Mouse (Mus musculus): ENCODE data around the gene Ssbp3. TPM values are rescaled to one million over a fixed set of nuclear protein-coding genes. Genes with fewer than 3 reads are reported as not detected.

Ssbp3 gene
- polyA plus RNA-seq, 1 experiment from 2014 or later: 22.8 TPM

- DNase-seq: peak; percentile 13
- Histone ChIP-seq H3K27me3 (ENCODE audit: insufficient read depth, low read length) (no peaks in the 10 kb centered on the region), H3K9me3 (ENCODE audit: low read length) (no peaks in the 10 kb centered on the region), H3K4me2 (ENCODE audit: low read depth, low read length) (peak overlapping the region; percentile 39), H3K4me3 (ENCODE audit: low read depth, low read length) (no peak overlapping the region), H3K27ac (ENCODE audit: low read depth) (no peak overlapping the region; the same call in 1 of the 2 replicates), H3K4me1 (ENCODE audit: insufficient read depth) (peaks cover 28% of the 10 kb centered on the region), H3K36me3 (replicated peaks; ENCODE audit: insufficient read depth, low read length) (peaks cover 53% of the 10 kb centered on the region), H3K9ac (replicated peaks) (no peak overlapping the region)
- 81% methylated on average over 4 of the region's 4 CpGs for WGBS (ENCODE audit: insufficient replicate concordance)
- TF ChIP-seq EP300 (IDR thresholded peaks at IDR 0.05; ENCODE audit: low read depth) (no peak), CTCF (IDR thresholded peaks at IDR 0.05; ENCODE audit: low read depth) (no peak)
- no peak for ATAC-seq
Measured at GRCm38 (mm10) chr4:106924175-106924574, 13.7 kb downstream of the Ssbp3 start.

DNA sequence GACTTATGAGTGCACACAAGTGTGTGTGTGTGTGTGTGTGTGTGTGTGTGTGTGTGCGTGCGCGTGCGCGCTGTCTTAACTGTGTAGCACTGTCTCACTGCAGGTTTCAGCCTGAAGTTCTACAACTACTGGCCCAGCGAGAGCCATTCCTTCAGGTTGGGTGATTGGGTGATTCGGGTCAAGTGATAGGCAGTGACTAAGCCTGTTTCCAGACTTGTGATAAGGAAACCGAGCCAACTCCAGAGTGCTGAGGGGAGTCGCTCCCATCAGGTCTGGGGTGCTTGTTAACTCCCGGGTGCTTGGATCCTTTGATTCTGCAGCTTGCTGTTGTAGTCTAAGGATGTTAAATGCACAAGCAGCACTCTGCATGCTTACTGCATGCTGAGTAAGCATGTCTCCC is 14.4 kb downstream of the Ssbp3 start:
- H3K4me1 ChIP-seq (ENCODE audit: insufficient read depth): peaks cover 28% of the 10 kb centered on the region
- WGBS (ENCODE audit: insufficient replicate concordance): 69% methylated on average over 10 of the region's 10 CpGs
- H3K4me3 ChIP-seq (ENCODE audit: low read depth, low read length): no peak overlapping the region
- H3K9me3 ChIP-seq (ENCODE audit: low read length): no peaks in the 10 kb centered on the region
- H3K9ac ChIP-seq (replicated peaks): no peak overlapping the region
- H3K36me3 ChIP-seq (replicated peaks; ENCODE audit: insufficient read depth, low read length): peaks cover 48% of the 10 kb centered on the region
- ATAC-seq (peak; percentile 66), DNase-seq (peak; percentile 34)
- H3K4me2 ChIP-seq (ENCODE audit: low read depth, low read length): peak overlapping the region; percentile 39
- TF ChIP-seq EP300 (IDR thresholded peaks at IDR 0.05; ENCODE audit: low read depth): no peak
- no peak for TF ChIP-seq CTCF (IDR thresholded peaks at IDR 0.05; ENCODE audit: low read depth)
- H3K27me3 ChIP-seq (ENCODE audit: insufficient read depth, low read length): no peaks in the 10 kb centered on the region
- H3K27ac ChIP-seq (ENCODE audit: low read depth): no peak overlapping the region

- H3K4me1 ChIP-seq (ENCODE audit: insufficient read depth): peaks cover 25% of the 10 kb centered on the region
- no peaks in the 10 kb centered on the region for H3K9me3 ChIP-seq (ENCODE audit: low read length)
- H3K27ac ChIP-seq (ENCODE audit: low read depth): no peak overlapping the region
- no peak for TF ChIP-seq CTCF (IDR thresholded peaks at IDR 0.05; ENCODE audit: low read depth)
- H3K36me3 ChIP-seq (replicated peaks; ENCODE audit: insufficient read depth, low read length): peaks cover 37% of the 10 kb centered on the region
- H3K9ac ChIP-seq (replicated peaks): no peak overlapping the region
- no peak overlapping the region for H3K4me3 ChIP-seq (ENCODE audit: low read depth, low read length)
- no peaks in the 10 kb centered on the region for H3K27me3 ChIP-seq (ENCODE audit: insufficient read depth, low read length)
- no peak overlapping the region for H3K4me2 ChIP-seq (ENCODE audit: low read depth, low read length)
- DNase-seq: no peak
- WGBS (ENCODE audit: insufficient replicate concordance): 92% methylated on average over 9 of the region's 9 CpGs
- no peak for ATAC-seq
Measured at GRCm38 (mm10) chr4:106926401-106926800, 15.9 kb downstream of the Ssbp3 start.

DNA sequence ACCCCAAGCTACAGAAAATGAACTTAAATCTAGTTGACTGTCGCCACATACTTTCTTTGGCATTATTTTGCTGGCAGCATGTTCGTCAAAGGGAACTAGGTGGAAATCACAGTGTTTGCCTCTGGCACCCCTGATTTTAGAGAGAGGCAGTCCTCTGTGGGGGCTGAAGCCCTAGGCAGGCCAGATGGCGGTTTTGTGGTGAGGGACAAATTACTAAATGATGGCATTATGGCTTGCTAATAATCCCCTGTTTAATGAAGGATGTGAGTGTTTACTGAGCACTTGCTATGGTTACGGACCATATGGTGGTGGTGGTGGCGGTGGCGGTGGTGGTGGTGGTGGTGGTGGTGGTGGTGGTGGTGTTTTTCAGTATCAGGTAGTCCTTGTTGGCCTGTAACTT is 16.5 kb downstream of the Ssbp3 start:
- Histone ChIP-seq H3K4me3 (ENCODE audit: low read depth, low read length) (no peak overlapping the region), H3K9me3 (ENCODE audit: low read length) (no peaks in the 10 kb centered on the region), H3K9ac (replicated peaks) (no peak overlapping the region), H3K4me2 (ENCODE audit: low read depth, low read length) (no peak overlapping the region), H3K4me1 (ENCODE audit: insufficient read depth) (peaks cover 19% of the 10 kb centered on the region), H3K27me3 (ENCODE audit: insufficient read depth, low read length) (no peaks in the 10 kb centered on the region), H3K27ac (ENCODE audit: low read depth) (no peak overlapping the region), H3K36me3 (replicated peaks; ENCODE audit: insufficient read depth, low read length) (peaks cover 37% of the 10 kb centered on the region)
- no peak for ATAC-seq
- TF ChIP-seq CTCF (IDR thresholded peaks at IDR 0.05; ENCODE audit: low read depth) (no peak), EP300 (IDR thresholded peaks at IDR 0.05; ENCODE audit: low read depth) (no peak)
- no peak for DNase-seq
- WGBS (ENCODE audit: insufficient replicate concordance): 94% methylated on average over 6 of the region's 6 CpGs

DNA sequence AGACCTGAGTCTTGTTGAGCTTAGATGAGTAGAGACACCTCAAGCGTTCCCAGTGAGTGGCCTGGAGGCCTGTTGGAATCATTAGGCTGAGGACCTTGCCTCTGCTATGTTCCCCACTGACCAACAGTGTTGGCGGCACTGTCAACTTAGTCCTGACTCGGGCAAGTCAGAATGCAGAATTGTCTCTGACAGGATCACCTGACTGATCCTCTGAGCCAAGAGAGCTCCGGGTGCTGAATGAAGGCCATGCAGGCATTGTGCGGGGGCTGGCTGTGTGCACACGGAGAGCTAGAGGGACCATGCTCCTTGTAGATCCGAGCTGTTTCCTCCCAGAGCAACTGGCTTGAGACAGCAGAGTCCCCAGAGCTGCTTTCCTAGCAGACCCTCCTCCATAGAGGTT is 18.5 kb downstream of the Ssbp3 start:
- no peak overlapping the region for H3K4me2 ChIP-seq (ENCODE audit: low read depth, low read length)
- peaks cover 33% of the 10 kb centered on the region for H3K36me3 ChIP-seq (replicated peaks; ENCODE audit: insufficient read depth, low read length)
- ATAC-seq (no peak), DNase-seq (no peak)
- no peaks in the 10 kb centered on the region for H3K27me3 ChIP-seq (ENCODE audit: insufficient read depth, low read length)
- H3K4me1 ChIP-seq (ENCODE audit: insufficient read depth): peaks cover 16% of the 10 kb centered on the region
- no peak overlapping the region for H3K4me3 ChIP-seq (ENCODE audit: low read depth, low read length)
- no peak overlapping the region for H3K9ac ChIP-seq (replicated peaks)
- no peaks in the 10 kb centered on the region for H3K9me3 ChIP-seq (ENCODE audit: low read length)
- TF ChIP-seq EP300 (IDR thresholded peaks at IDR 0.05; ENCODE audit: low read depth) (no peak), CTCF (IDR thresholded peaks at IDR 0.05; ENCODE audit: low read depth) (no peak)
- 85% methylated on average over 7 of the region's 7 CpGs for WGBS (ENCODE audit: insufficient replicate concordance)
- H3K27ac ChIP-seq (ENCODE audit: low read depth): no peak overlapping the region

- Histone ChIP-seq H3K9ac (replicated peaks) (no peak overlapping the region), H3K36me3 (replicated peaks; ENCODE audit: insufficient read depth, low read length) (peaks cover 21% of the 10 kb centered on the region), H3K4me2 (ENCODE audit: low read depth, low read length) (no peak overlapping the region), H3K27me3 (ENCODE audit: insufficient read depth, low read length) (no peaks in the 10 kb centered on the region), H3K9me3 (ENCODE audit: low read length) (no peaks in the 10 kb centered on the region), H3K4me3 (ENCODE audit: low read depth, low read length) (no peak overlapping the region), H3K4me1 (ENCODE audit: insufficient read depth) (peaks cover 38% of the 10 kb centered on the region), H3K27ac (ENCODE audit: low read depth) (no peak overlapping the region)
- no peak for DNase-seq
- ATAC-seq: no peak
- WGBS (ENCODE audit: insufficient replicate concordance): 87% methylated on average over 7 of the region's 7 CpGs
- TF ChIP-seq EP300 (IDR thresholded peaks at IDR 0.05; ENCODE audit: low read depth): no peak
- no peak for TF ChIP-seq CTCF (IDR thresholded peaks at IDR 0.05; ENCODE audit: low read depth)
Measured at GRCm38 (mm10) chr4:106932583-106932982, 22.1 kb downstream of the Ssbp3 start.
